Mouse (Mus musculus): ENCODE results near the gene Zyx. TPM values are rescaled to one million over a fixed set of nuclear protein-coding genes. Genes with fewer than 3 reads are reported as not detected.
A peak's percentile ranks its signal among the peaks of the same experiment; 100 is the strongest.

Gene Zyx
- total RNA-seq, 2 experiments from 2014 or later: 21.9 to 26.6 TPM

DNA sequence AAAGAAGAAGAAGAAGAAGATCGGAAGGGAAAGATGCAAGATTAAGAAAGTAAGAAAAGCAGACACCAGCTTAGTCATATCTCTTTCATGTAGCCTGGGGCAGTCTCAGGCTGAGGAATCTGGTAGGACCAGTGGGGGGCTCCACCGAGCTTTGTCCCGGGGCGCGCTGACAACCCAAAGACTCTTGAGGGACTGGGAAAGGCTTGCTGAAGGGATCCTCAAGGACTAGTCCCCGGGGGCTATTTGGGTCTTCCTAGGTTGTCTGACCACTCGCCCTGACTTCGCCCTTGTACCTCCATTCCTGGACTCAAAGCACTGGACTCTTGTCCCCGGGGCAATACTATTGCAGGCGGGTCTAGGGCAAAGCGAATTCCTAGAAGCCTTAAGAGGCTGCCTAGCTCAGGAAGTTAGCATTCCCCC lies 414 bp upstream of the Zyx start:
- peak; percentile 70 to 73 for DNase-seq
- intact Hi-C loops (cut with DNase I): loop anchor here (2.0 kb wide), 2 partner anchors 30 to 234 kb away; no protein-coding TSS in a partner anchor

DNA sequence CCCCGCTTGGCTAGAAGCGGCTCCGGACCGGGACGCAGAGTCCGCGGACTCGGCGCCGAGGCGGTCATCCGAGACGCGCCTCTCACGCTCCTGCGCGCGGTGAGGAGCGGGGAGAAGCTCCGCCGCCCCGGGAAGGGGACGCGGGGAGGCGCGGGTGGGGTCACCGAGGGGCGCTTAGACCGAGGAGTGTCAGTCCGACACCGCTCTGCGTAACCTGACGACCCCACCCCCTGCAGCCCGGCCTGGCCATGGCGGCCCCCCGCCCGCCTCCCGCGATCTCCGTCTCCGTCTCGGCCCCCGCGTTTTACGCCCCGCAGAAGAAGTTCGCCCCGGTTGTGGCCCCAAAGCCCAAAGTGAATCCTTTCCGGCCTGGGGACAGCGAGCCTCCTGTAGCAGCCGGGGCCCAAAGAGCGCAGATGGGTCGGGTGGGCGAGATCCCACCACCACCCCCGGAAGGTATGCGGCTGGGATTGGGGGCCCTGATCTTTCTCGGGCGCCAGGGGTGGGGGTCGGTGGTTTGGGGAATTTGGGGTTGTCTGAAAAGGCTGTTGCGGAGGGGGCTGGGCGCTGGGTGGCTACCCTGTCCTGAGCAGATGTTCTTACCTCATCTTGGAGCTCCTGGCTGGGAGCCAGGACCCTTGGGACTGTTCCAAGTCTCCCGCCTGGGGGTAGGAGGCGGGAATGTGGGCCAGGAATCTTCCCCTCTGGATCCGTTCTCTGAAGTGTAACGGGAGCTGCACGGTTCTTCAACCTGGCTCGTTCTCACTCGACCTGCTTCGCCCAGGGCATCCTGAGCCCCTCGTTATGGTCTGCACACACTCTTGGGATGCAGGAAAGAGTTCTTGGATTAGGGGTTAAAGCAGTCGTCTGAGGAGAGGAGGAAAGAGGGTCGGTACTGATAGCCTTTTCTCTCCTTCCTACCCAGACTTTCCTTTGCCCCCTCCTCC lies 864 bp downstream of the Zyx start:
- peak; percentile 81 to 84 for DNase-seq
- intact Hi-C loops (cut with DNase I): no loop called here

DNA sequence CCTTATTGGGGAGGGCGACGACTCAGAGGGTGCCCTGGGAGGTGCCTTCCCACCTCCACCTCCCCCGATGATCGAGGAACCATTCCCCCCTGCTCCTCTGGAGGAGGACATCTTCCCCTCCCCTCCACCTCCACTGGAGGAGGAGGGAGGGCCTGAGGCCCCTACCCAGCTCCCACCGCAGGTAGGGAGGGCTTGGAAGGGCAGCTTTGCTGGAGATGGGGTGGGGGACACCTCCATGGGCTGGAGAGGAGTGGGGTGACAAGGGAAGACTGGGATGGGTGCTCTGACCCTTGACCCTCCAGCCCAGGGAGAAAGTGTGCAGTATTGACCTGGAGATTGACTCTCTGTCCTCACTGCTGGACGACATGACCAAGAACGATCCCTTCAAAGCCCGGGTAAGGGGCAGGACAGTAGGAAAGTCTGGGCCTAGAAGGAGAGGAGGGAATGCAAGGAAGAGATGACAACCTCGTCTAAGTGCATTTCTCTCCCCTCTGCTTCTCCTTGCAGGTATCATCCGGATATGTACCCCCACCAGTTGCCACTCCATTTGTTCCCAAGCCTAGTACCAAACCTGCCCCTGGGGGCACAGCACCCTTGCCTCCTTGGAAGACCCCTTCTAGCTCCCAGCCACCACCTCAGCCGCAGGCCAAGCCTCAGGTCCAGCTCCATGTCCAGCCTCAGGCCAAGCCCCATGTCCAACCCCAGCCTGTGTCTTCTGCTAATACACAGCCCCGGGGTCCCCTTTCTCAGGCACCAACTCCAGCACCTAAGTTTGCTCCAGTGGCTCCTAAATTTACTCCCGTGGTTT lies 1.7 kb downstream of the Zyx start:
- intact Hi-C loops (cut with DNase I): no loop called here
- DNase-seq: no peak

DNA sequence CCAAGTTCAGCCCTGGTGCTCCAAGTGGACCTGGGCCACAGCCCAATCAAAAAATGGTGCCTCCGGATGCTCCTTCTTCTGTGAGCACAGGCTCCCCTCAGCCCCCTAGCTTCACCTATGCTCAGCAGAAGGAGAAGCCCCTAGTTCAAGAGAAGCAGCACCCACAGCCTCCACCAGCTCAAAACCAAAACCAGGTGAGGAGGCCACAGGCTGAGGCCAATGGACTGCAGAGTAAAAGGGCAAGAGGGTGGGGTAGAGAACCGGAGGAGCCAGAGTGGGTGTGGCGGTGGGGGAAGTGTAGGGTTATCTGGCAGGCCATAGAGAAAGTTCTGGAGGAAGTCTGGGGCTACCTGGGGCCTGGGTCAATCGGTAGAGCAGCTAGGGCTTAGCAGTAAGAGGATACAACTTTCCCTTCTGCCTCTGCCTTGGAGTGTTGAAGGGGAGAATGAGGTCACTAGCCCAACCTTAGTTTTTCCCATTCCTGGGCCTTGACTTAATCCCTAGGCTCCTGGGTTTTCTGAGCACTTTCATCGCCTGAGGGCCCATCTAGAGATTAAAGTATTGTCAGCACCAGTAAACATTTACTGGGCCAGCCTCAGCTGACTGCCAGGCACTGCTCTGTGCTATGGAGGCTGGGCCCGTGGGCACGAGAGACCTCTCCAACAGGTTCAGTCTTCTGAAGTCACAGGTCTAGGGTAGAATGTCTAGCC lies 2.5 kb downstream of the Zyx start:
- intact Hi-C loops (cut with DNase I): no loop called here
- DNase-seq: no peak

DNA sequence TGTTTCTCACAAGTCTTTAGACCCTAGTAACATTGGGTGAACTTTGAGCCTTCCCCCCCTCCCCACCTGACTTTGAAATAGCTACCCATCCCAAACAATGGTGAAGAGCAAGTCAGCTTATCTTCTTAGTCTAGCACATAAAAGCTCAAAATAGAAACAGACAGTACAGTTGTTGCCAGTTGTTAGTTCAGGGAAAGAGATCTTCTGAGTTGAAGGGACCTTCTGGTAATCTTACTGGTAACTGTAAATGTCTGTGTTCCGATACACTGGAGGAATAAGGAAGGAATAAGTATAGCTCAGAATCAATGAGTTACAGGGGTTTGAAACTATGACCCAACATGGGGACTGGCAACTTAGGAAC lies 3.0 kb downstream of the Zyx start:
- intact Hi-C loops (cut with DNase I): no loop called here
- DNase-seq: no peak

DNA sequence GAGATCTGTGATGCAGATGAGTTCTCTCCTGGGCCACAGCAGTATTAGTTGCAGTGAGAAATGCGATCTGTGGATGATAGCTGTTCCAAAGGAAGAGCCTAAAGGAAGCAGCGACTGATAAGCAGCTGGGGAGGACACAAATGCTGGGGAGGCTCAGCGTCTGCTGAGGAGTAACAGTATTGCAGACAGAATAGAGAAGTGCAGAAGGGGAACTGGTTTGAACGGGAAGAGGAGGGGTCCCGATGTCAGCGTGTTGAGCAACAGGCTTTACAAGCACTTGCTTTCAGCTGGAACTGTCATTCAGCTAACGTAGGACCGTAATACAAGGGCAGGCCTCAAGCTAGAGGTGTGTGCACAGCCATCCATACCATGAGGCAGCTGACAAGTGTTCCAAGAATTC lies 3.8 kb downstream of the Zyx start:
- no peak for DNase-seq
- intact Hi-C loops (cut with DNase I): no loop called here

DNA sequence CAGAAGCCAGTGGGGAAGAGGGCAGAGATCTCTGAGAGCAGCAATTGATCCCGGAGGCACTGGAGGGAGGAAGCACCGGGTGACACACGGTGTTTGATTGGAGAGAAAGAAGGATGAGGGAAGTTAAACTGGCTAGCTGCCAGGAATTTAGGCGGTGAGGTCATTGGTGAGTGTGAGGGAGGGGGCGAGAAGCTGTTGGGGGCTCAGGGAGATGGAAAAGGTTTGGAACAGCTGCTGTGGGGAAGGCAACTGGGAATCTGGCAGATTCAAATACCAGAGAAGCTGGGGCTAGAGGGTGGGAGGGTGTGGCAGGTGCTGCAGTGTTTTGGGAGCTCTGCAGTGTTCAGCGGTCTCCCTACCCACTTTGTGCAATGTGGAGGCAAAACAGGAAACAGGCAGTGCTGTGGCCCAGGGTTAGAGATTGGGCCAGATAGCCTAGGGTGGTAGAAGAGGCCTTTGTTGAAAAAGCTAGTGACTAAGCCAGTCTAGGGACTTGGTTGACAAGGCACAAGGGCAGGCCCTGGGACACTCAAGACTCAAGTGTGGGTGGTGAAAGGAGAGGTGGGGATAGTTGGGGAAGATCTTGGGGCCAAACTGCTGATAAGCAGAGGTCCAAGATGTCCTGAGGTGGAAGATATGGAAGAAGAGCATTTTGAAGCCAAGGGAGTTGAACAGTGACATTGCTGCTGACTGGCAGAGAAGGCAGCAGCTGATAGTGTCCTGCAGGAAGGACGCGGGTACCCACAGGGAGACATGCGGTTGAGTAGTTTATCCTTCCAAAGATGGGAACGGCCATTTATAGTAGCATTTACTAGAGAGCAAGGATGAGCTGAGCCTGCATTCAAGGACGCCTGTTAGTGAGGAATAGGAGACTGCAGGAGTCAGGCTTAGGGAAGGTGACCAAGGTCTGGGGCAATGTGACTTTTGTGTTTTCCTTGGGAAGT lies 4.9 kb downstream of the Zyx start:
- DNase-seq: no peak
- intact Hi-C loops (cut with DNase I): no loop called here

DNA sequence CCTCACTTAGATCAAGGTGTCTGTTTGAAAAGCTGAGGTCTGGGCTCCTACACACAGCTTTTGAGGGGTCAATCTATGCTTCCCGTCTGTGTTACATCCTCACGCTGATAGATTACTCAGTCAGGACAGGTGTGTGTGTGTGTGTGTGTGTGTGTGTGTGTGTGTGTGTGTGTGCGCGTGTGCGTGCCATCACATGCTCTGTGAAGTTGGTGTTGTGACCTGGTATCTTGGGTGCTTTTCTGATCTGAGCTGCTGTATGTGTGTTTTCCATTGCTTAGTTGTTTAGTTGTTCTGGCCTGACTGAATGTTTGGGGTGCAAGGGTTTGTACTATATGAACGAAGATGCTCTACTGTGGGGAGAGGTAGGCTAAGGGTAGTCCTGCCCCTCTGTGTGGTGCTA lies 5.9 kb downstream of the Zyx start:
- intact Hi-C loops (cut with DNase I): no loop called here

DNA sequence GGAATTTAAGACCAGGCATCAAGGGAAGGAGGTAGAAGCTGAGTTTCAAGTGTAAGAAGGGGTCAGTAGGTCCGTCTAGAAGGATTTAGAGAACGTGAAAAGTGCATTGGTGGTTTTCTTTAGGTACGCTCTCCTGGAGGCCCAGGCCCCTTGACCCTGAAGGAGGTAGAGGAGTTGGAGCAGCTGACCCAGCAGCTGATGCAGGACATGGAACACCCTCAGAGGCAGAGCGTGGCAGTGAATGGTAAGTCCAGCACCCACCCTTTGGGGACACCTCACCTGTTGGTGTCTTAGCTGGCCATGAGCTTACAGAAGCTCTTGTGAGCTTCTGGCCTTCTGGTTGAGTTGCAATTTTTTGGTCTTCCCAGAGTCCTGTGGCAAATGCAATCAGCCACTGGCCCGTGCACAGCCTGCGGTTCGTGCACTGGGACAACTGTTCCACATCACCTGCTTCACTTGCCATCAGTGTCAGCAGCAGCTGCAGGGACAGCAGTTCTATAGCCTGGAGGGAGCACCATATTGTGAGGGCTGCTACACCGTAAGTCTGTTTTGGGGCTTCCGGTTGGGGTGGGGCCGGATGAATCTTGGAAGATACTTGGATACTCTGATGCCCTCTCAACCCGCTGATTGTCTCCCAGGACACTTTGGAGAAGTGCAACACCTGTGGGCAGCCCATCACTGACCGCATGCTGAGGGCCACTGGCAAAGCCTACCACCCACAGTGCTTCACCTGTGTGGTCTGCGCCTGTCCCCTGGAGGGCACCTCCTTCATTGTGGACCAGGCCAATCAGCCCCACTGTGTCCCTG lies 6.6 kb downstream of the Zyx start:
- intact Hi-C loops (cut with DNase I): no loop called here
- no peak for DNase-seq

More for the DNA sequence above, 5.9 kb downstream of the Zyx start:
- DNase-seq: no peak

DNA sequence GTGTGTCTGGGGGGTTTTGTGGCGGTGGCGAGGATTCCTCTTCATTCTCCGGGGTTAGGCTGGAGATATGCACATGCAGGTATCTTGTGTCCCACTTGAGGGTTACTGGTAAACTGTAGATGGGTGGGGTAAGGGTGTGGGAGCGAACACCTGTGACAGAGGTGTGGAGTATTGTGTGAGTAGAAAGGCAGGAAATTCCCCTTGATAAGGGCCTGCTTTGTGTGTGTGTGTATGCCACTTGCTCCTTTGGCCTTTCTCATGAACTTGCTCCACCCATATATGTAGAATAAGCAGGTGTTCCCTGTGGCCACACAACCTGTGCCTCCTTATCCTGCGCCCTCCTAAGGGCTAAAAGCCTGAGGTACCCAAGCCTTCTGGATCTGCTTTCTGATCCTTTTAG lies 7.5 kb downstream of the Zyx start:
- intact Hi-C loops (cut with DNase I): no loop called here

DNA sequence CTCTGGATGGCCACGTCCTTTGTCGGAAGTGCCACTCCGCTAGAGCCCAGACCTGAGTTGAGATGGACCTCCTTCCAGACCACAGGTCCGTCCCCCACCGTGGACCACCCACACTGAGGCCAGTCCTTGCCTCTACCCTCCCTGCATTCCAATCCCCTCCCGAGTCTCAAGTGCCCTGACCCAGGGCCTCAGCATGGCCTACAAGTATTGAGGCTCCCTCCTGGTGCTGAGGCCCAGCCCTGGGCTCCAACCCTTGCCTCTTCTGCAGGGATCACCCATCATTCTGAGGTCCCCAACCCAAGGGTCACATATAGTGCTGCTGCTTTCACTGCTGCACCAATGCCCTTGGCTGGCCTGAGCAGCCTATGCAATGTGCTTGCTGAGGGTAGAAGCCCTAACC lies 8.5 kb downstream of the Zyx start:
- DNase-seq: no peak
- intact Hi-C loops (cut with DNase I): no loop called here

More for the DNA sequence above, 7.5 kb downstream of the Zyx start:
- no peak for DNase-seq

DNA sequence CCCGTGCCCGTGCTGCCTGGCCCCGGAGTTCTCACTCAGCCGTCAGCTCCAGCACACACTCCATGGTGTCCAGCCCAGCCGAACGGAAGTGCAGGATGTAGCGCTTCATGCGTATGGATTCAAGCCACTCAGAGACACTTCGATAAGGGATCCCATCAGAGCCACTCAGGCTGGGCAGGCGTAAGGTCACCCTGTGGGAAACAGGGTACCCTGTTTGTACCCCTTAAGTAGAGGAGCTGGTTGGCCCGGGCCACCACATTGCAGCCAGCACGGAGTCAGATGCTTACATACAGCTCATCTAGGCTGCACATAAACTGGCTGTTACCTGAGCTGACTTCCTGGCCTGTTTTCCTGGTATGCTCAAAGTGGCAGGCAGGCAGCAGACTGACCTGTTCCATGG lies 9.5 kb downstream of the Zyx start:
- no peak for DNase-seq
- intact Hi-C loops (cut with DNase I): no loop called here

DNA sequence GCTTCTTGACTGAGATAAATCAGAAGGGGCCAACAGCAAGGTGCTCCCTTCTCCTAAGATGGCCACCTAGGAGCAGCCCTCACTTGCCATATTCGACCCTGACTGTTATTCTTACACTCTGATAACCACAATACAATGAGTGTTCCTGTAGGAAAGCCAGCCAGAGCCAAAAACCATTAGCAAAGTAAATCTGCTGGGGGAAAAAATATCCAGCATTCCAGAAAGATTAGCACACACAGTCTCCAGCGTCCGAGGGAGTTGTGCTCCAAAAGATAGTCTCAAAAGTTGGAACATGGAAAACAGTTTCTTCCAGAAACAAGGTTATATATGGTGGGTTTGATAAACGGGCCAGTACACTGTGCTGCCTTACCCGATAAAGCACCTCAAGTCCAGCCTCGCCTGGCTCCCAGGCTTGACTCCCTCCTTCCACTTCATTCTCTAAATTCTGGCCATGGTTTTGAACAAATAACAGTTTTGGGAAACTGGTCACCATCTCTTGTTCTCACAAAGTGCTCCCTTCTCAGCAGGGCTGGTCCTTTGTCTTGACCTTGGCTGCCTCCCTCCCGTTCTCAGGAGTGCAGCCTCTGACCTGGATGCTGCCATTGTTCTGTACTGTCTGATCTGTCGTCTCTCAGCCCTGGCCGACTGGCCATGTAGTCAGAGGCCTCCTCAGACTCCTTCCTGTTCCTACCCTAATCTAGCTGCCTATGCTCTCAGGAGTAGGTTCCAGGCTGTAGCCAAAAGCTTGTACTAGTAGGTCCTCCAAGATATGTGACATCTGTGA lies 10.1 kb downstream of the Zyx start:
- intact Hi-C loops (cut with DNase I): no loop called here
- DNase-seq: no peak

DNA sequence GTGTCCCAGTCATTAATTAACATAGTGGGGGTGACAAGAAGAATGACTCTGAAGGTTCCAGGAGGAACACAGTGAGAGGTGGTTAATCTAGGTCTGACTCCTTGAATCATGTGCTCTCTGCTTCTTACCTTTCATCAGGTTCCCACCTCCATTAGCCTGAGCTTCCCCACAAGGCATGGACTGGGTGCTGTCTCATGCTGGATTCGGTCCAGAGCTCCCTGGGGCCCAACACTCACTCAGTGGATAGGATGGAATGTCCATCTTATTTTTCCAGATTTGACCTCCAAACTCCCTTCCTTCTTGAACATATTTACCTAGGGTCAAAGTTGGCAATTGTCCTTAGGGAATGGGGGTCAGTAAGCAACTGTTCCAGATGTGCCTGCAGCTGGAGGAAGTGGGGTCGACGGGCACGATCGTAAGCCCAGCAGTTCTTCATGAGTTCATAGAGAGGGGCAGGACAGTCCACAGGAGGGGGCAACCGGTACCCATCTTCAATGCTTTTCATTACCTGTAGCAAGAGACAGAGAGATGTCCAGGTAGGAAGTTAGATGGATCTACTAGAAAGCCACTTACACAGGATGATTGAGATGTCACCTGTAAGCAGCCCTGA lies 10.9 kb downstream of the Zyx start:
- no peak for DNase-seq
- intact Hi-C loops (cut with DNase I): no loop called here

DNA sequence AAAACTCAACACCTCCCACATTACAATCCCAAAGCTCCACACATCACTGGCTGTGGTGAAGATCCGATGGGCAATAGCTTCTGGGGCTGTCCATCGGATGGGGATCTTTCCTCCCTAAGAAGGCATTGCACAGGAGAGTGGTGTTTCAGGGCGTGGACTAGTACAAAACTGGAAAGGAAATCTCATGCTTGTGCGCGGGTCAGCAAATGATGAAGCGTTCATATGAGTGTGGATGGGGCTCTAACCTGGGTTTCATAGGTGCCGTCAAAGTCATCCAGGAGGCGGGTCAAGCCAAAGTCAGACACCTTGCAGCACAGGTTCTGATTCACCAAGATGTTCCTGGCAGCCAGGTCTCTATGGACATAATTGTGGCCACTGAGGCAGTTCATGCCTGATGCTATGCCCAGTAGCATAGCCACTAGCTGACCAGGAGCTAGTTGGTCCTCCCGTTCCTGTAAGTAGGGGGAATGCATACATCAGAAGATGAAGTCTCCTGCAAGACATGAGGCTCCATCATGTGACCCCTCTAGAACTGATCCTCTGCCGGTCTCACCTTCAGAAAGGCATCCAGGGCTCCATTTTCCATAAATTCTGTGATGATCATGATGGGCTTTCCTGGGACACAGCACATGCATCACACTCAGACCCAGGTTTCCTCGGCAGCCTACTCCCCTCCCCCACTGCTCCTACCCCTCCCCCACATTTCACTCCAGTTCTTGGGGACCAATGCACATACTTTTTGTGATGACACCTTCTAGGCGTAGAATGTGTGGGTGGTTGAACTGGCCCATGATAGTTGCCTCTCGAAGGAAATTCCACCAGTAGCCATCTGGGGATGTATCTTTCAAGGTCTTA lies 11.8 kb downstream of the Zyx start:
- DNase-seq: no peak
- intact Hi-C loops (cut with DNase I): no loop called here

DNA sequence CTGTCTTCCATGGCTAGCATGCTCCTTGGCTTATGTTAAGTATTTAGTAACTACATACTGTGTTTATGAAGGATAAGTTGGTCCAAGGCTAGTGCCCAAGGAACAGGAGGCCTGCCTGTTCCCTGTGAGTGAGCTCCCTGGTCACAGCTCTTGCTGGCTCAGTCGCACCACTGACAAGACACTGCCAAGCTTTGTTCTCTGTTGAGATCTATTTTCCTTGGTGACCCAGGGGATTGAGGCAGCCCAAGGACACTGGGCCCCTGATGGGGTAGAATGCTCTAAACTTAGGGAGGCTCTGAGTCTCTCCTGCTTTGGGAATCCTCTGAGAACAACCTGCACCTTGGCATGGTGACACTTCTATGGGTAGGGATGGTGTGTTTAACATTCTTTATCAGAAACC lies 12.6 kb downstream of the Zyx start:
- no peak for DNase-seq
- intact Hi-C loops (cut with DNase I): no loop called here

DNA sequence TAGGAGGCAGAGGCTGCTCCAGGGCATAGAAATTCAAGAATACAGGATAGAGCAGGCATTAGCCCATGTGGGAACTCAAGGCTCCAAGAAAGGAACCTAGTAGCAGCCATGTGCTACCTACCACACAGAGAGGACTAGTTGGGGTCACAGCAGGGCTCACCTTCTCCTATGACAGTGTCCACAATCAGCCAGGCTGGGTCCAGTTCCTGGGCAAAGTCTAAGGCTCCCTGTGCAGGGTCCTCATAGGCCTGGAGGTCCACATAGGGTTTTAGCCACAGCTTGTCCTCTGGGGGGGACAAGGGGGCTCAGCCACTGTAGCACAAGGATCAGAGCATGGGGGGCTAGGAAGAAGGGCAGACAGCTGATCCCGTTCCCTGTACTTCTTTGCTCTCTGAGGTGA lies 13.1 kb downstream of the Zyx start:
- intact Hi-C loops (cut with DNase I): no loop called here
- no peak for DNase-seq
